Mouse (Mus musculus): ENCODE data around the gene Otop1. TPM values are rescaled to one million over a fixed set of nuclear protein-coding genes. Genes with fewer than 3 reads are reported as not detected.

Gene Otop1
- polyA plus RNA-seq, 1 experiment from 2014 or later: not detected

- H3K4me1 ChIP-seq: peaks cover 7% of the 10 kb centered on the region
- H3K36me3 ChIP-seq (replicated peaks): peaks cover 29% of the 10 kb centered on the region
- H3K27ac ChIP-seq: peak within 1 kb of the TSS; percentile 66
- peak; percentile 79 for ATAC-seq (ENCODE audit: low FRiP score)
- under 1% methylated on average over 40 of the region's 40 CpGs for WGBS
- peak within 1 kb of the TSS; percentile 90 for H3K9ac ChIP-seq
- H3K4me3 ChIP-seq (replicated peaks): peak within 1 kb of the TSS; percentile 83
- H3K9me3 ChIP-seq: no peaks in the 10 kb centered on the region
- peak within 1 kb of the TSS; percentile 83 for H3K4me2 ChIP-seq
- H3K27me3 ChIP-seq: no peaks in the 10 kb centered on the region
Observed at GRCm38 (mm10) chr5:38260107-38260682, 15.6 kb upstream of the Otop1 start, which contains the start of gene Tmem128. TSS of gene Tmem128 (plus strand) at chr5:38260185.

- H3K36me3 ChIP-seq (replicated peaks): peaks cover 40% of the 10 kb centered on the region
- H3K4me1 ChIP-seq: 0 out of 2 replicates have a peak, but pooled peaks cover 3% of the 10 kb centered on the region
- 92% methylated on average over 3 of the region's 3 CpGs for WGBS
- H3K9me3 ChIP-seq: no peaks in the 10 kb centered on the region
- no peak overlapping the region for H3K4me2 ChIP-seq
- peaks cover 29% of the 10 kb centered on the region for H3K27me3 ChIP-seq
- no peak overlapping the region for H3K9ac ChIP-seq
- no peak overlapping the region for H3K4me3 ChIP-seq (replicated peaks)
- H3K27ac ChIP-seq: no peak overlapping the region
- no peak for ATAC-seq (ENCODE audit: low FRiP score)
Observed at GRCm38 (mm10) chr5:38270942-38271341, 4.8 kb upstream of the Otop1 start.

GRCm38 (mm10) chr5:38273831-38274230 lies 1.9 kb upstream of the Otop1 start:
- Histone ChIP-seq H3K9ac (no peak overlapping the region), H3K27me3 (peaks cover 58% of the 10 kb centered on the region), H3K4me3 (replicated peaks) (no peak overlapping the region), H3K4me2 (no peak overlapping the region), H3K36me3 (replicated peaks) (peaks cover 16% of the 10 kb centered on the region), H3K4me1 (peaks cover 19% of the 10 kb centered on the region), H3K9me3 (no peaks in the 10 kb centered on the region), H3K27ac (no peak overlapping the region)
- ATAC-seq (ENCODE audit: low FRiP score): no peak
- 88% methylated on average over 4 of the region's 4 CpGs for WGBS

GRCm38 (mm10) chr5:38276451-38276850 lies 679 bp downstream of the Otop1 start:
- no peak for ATAC-seq (ENCODE audit: low FRiP score)
- peaks cover 19% of the 10 kb centered on the region for H3K4me1 ChIP-seq
- H3K9me3 ChIP-seq: no peaks in the 10 kb centered on the region
- no peak overlapping the region for H3K27ac ChIP-seq
- under 1% methylated on average over 19 of the region's 19 CpGs for WGBS
- H3K4me3 ChIP-seq (replicated peaks): peak overlapping the region; percentile 36; the same call in 1 of the 2 replicates
- H3K36me3 ChIP-seq (replicated peaks): peaks cover 4% of the 10 kb centered on the region; the same call in 1 of the 2 replicates
- H3K27me3 ChIP-seq: peaks cover 81% of the 10 kb centered on the region
- H3K4me2 ChIP-seq: peak overlapping the region; percentile 49
- H3K9ac ChIP-seq: no peak overlapping the region

- WGBS: under 1% methylated on average over 63 of the region's 65 CpGs
- Histone ChIP-seq H3K4me3 (replicated peaks) (peak overlapping the region; percentile 36), H3K4me2 (peak overlapping the region; percentile 49), H3K9ac (0 out of 2 replicates have a peak overlapping the region, but pooled peaks have one; percentile 17), H3K4me1 (peaks cover 19% of the 10 kb centered on the region), H3K9me3 (no peaks in the 10 kb centered on the region), H3K36me3 (replicated peaks) (no peaks in the 10 kb centered on the region), H3K27ac (no peak overlapping the region), H3K27me3 (peaks cover 84% of the 10 kb centered on the region)
- ATAC-seq (ENCODE audit: low FRiP score): 0 out of 2 replicates have a peak, but pooled peaks have one; percentile 39
Observed at GRCm38 (mm10) chr5:38277098-38277866, 1.5 kb downstream of the Otop1 start.

GRCm38 (mm10) chr5:38277936-38278600 lies 2.3 kb downstream of the Otop1 start:
- H3K4me1 ChIP-seq: peaks cover 19% of the 10 kb centered on the region
- WGBS: 20% methylated on average over 12 of the region's 12 CpGs
- ATAC-seq (ENCODE audit: low FRiP score): no peak
- no peak overlapping the region for H3K9ac ChIP-seq
- H3K27ac ChIP-seq: no peak overlapping the region
- no peaks in the 10 kb centered on the region for H3K9me3 ChIP-seq
- H3K27me3 ChIP-seq: peaks cover 83% of the 10 kb centered on the region
- no peaks in the 10 kb centered on the region for H3K36me3 ChIP-seq (replicated peaks)
- H3K4me3 ChIP-seq (replicated peaks): peak overlapping the region; percentile 36
- H3K4me2 ChIP-seq: peak overlapping the region; percentile 49

GRCm38 (mm10) chr5:38280075-38280474 lies 4.3 kb downstream of the Otop1 start:
- ATAC-seq (ENCODE audit: low FRiP score): no peak
- Histone ChIP-seq H3K36me3 (replicated peaks) (no peaks in the 10 kb centered on the region), H3K9ac (no peak overlapping the region), H3K27ac (no peak overlapping the region), H3K9me3 (no peaks in the 10 kb centered on the region), H3K4me1 (peaks cover 19% of the 10 kb centered on the region), H3K4me2 (no peak overlapping the region), H3K4me3 (replicated peaks) (no peak overlapping the region), H3K27me3 (peaks cover 63% of the 10 kb centered on the region)
- WGBS: 31% methylated on average over 1 of the region's 1 CpGs

- Histone ChIP-seq H3K4me2 (no peak overlapping the region), H3K36me3 (replicated peaks) (no peaks in the 10 kb centered on the region), H3K4me3 (replicated peaks) (no peak overlapping the region), H3K4me1 (no peaks in the 10 kb centered on the region), H3K9ac (no peak overlapping the region), H3K27ac (no peak overlapping the region), H3K9me3 (no peaks in the 10 kb centered on the region), H3K27me3 (peaks cover 9% of the 10 kb centered on the region; the same call in 1 of the 2 replicates)
- WGBS: 78% methylated on average over 9 of the region's 9 CpGs
- ATAC-seq (ENCODE audit: low FRiP score): no peak
Observed at GRCm38 (mm10) chr5:38285724-38286123, 10.0 kb downstream of the Otop1 start.

GRCm38 (mm10) chr5:38288476-38288875 lies 12.7 kb downstream of the Otop1 start:
- WGBS: 93% methylated on average over 3 of the region's 3 CpGs
- no peak for ATAC-seq (ENCODE audit: low FRiP score)
- H3K4me1 ChIP-seq: no peaks in the 10 kb centered on the region
- H3K27me3 ChIP-seq: no peaks in the 10 kb centered on the region
- H3K4me2 ChIP-seq: no peak overlapping the region
- no peaks in the 10 kb centered on the region for H3K9me3 ChIP-seq
- no peak overlapping the region for H3K27ac ChIP-seq
- H3K36me3 ChIP-seq (replicated peaks): no peaks in the 10 kb centered on the region
- H3K9ac ChIP-seq: no peak overlapping the region
- H3K4me3 ChIP-seq (replicated peaks): no peak overlapping the region

GRCm38 (mm10) chr5:38301761-38302411 lies 26.1 kb downstream of the Otop1 start:
- Histone ChIP-seq H3K9me3 (no peaks in the 10 kb centered on the region), H3K9ac (no peak overlapping the region), H3K27ac (no peak overlapping the region), H3K27me3 (no peaks in the 10 kb centered on the region), H3K4me1 (no peaks in the 10 kb centered on the region), H3K4me2 (no peak overlapping the region), H3K36me3 (replicated peaks) (no peaks in the 10 kb centered on the region), H3K4me3 (replicated peaks) (no peak overlapping the region)
- whole genome bisulfite sequencing: 89% methylated on average over 12 of the region's 12 CpGs
- ATAC-seq (ENCODE audit: low FRiP score): no peak

- WGBS: 27% methylated on average over 12 of the region's 12 CpGs
- Histone ChIP-seq H3K4me3 (replicated peaks) (no peak overlapping the region), H3K36me3 (replicated peaks) (no peaks in the 10 kb centered on the region), H3K27ac (no peak overlapping the region), H3K9ac (no peak overlapping the region), H3K9me3 (no peaks in the 10 kb centered on the region), H3K27me3 (no peaks in the 10 kb centered on the region), H3K4me2 (no peak overlapping the region), H3K4me1 (no peaks in the 10 kb centered on the region)
- ATAC-seq (ENCODE audit: low FRiP score): no peak
Observed at GRCm38 (mm10) chr5:38302651-38303050, 26.9 kb downstream of the Otop1 start.

- no peak overlapping the region for H3K9ac ChIP-seq
- ATAC-seq (ENCODE audit: low FRiP score): no peak
- no peak overlapping the region for H3K27ac ChIP-seq
- H3K36me3 ChIP-seq (replicated peaks): no peaks in the 10 kb centered on the region
- H3K4me1 ChIP-seq: no peaks in the 10 kb centered on the region
- H3K9me3 ChIP-seq: no peaks in the 10 kb centered on the region
- H3K27me3 ChIP-seq: peaks cover 12% of the 10 kb centered on the region
- H3K4me2 ChIP-seq: no peak overlapping the region
- WGBS: 88% methylated on average over 2 of the region's 2 CpGs
- H3K4me3 ChIP-seq (replicated peaks): no peak overlapping the region
Observed at GRCm38 (mm10) chr5:38305241-38305640, 29.5 kb downstream of the Otop1 start.

Data from forebrain, embryonic 12.5 days (tissue).